Mouse (Mus musculus): ENCODE data around the gene Setd7. TPM values are rescaled to one million over a fixed set of nuclear protein-coding genes. Genes with fewer than 3 reads are reported as not detected.

Gene Setd7
- polyA plus RNA-seq, 1 experiment from 2014 or later = 5.0 TPM

DNA sequence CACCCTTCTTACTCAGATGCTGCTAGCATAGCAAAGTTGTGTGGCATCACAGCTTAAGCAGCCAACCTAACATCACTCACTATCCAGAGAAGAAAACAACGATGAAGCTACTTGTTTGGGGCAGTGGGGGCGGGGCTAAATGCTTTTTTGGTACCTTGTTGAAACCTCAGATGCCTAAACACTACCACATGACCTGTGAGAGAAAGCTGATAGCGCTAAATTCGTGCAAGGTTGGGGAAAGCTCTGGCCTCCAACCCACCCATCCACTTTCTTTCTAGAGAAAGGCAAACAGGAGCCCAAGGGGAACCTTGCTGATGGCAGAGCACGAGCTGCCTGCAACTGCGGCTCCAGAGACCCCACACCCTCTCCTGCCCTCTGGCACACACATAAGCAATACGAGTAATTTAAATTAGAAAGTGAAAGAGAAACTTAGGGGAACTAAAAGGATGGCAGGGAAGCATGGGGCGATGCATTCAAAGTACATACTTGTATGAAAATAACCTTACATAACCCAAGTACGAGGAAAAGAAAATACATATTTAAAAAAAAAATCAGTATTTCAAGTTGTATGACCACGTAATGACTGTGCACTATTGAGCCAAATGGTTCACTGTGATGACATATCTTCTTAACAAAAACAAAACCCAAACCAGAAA, 7.7 kb downstream of the Setd7 start:
- no peak for DNase-seq (ENCODE audit: extremely low spot score, low spot score)
- no peak overlapping the region for H3K4me3 ChIP-seq
- no peaks in the 10 kb centered on the region for H3K9me3 ChIP-seq
- no peaks in the 10 kb centered on the region for H3K27me3 ChIP-seq (ENCODE audit: poor library complexity, severe bottlenecking)
- 64% methylated on average over 10 of the region's 10 CpGs for WGBS
- peaks cover 42% of the 10 kb centered on the region for H3K4me1 ChIP-seq
- peaks cover 39% of the 10 kb centered on the region for H3K36me3 ChIP-seq (replicated peaks)
- H3K27ac ChIP-seq = peak overlapping the region; percentile 42

- Histone ChIP-seq H3K27ac (no peak overlapping the region), H3K4me3 (no peak overlapping the region), H3K9me3 (no peaks in the 10 kb centered on the region), H3K36me3 (replicated peaks) (peaks cover 40% of the 10 kb centered on the region), H3K4me1 (peaks cover 41% of the 10 kb centered on the region), H3K27me3 (ENCODE audit: poor library complexity, severe bottlenecking) (no peaks in the 10 kb centered on the region)
- 74% methylated on average over 2 of the region's 2 CpGs for WGBS
- no peak for DNase-seq (ENCODE audit: extremely low spot score, low spot score)
These were observed 8.5 kb downstream of the Setd7 start for GRCm38 (mm10) chr3:51552197-51552596.

DNA sequence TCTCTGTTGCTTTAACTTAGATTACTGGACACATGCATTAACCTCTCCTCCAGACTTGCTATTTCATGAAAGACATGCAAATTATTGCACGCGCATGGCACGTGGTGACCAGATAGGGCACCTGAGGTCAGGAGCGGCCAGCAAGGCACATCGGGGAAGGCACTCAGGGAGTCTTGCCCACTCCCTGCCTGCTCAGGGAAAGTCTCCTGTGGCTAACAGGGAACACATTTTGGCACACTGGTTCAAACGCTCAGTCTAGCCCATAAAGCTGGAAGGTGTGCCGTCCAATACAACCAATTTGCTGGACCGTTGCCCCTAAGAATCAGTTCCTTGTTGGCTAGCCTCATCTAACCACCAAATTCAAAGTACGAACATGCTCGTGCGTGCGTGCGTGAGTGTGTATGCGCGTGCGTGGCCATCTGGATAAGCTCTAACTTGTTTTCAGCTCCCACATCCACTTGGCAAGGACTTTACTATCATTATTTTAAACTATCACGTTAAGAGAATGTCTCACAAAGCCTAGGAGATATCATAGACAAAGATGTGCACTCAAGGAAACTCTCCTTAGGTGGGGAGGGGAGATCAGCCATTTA, 11.6 kb downstream of the Setd7 start:
- 93% methylated on average over 17 of the region's 17 CpGs for WGBS
- Histone ChIP-seq H3K36me3 (replicated peaks) (peaks cover 56% of the 10 kb centered on the region), H3K4me1 (peaks cover 17% of the 10 kb centered on the region), H3K9me3 (no peaks in the 10 kb centered on the region), H3K27me3 (ENCODE audit: poor library complexity, severe bottlenecking) (no peaks in the 10 kb centered on the region), H3K27ac (no peak overlapping the region), H3K4me3 (no peak overlapping the region)
- DNase-seq (ENCODE audit: extremely low spot score, low spot score) = no peak

- no peaks in the 10 kb centered on the region for H3K9me3 ChIP-seq
- DNase-seq (ENCODE audit: extremely low spot score, low spot score) = no peak
- H3K27ac ChIP-seq = no peak overlapping the region
- H3K36me3 ChIP-seq (replicated peaks) = peaks cover 68% of the 10 kb centered on the region
- WGBS = 90% methylated on average over 6 of the region's 6 CpGs
- H3K4me3 ChIP-seq = no peak overlapping the region
- peaks cover 2% of the 10 kb centered on the region for H3K4me1 ChIP-seq
- H3K27me3 ChIP-seq (ENCODE audit: poor library complexity, severe bottlenecking) = no peaks in the 10 kb centered on the region
These were observed 13.1 kb downstream of the Setd7 start for GRCm38 (mm10) chr3:51547577-51547976.

GRCm38 (mm10) chr3:51544442-51545128, 16.1 kb downstream of the Setd7 start:
- Histone ChIP-seq H3K4me1 (no peaks in the 10 kb centered on the region; the same call in 1 of the 2 replicates), H3K9me3 (no peaks in the 10 kb centered on the region), H3K4me3 (no peak overlapping the region), H3K27me3 (ENCODE audit: poor library complexity, severe bottlenecking) (no peaks in the 10 kb centered on the region), H3K36me3 (replicated peaks) (peaks cover 83% of the 10 kb centered on the region), H3K27ac (no peak overlapping the region)
- 90% methylated on average over 19 of the region's 19 CpGs for WGBS
- no peak for DNase-seq (ENCODE audit: extremely low spot score, low spot score)

DNA sequence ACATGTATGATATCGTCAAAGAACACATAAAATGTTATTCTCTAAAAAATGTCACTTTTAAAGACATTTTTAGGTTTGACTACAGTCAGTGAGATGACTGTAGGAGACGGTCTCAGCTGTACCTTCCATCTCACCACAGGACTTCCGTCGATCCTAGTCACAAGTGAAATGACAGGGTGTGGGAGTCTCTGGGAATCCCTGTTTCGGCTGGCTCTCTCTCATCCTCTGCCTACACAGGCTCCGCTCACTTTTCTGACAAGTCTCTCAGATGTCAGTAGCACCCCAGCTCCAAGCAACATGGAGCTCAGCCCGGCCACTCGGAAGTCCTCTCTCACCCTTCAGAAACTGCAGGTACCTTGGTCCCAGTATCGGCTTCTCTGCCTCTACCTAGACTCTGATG, 20.0 kb downstream of the Setd7 start:
- H3K27ac ChIP-seq = no peak overlapping the region
- DNase-seq (ENCODE audit: extremely low spot score, low spot score) = no peak
- no peak overlapping the region for H3K4me3 ChIP-seq
- no peaks in the 10 kb centered on the region for H3K27me3 ChIP-seq (ENCODE audit: poor library complexity, severe bottlenecking)
- whole genome bisulfite sequencing = 97% methylated on average over 9 of the region's 9 CpGs
- no peaks in the 10 kb centered on the region; the same call in 1 of the 2 replicates for H3K4me1 ChIP-seq
- peaks cover 84% of the 10 kb centered on the region for H3K36me3 ChIP-seq (replicated peaks)
- no peaks in the 10 kb centered on the region for H3K9me3 ChIP-seq

- Histone ChIP-seq H3K36me3 (replicated peaks) (peaks cover 87% of the 10 kb centered on the region), H3K27ac (peak overlapping the region; percentile 61; the same call in 1 of the 2 replicates)
- 58% methylated on average over 15 of the region's 15 CpGs for WGBS
These were observed 20.9 kb downstream of the Setd7 start for GRCm38 (mm10) chr3:51539567-51540408.

DNA sequence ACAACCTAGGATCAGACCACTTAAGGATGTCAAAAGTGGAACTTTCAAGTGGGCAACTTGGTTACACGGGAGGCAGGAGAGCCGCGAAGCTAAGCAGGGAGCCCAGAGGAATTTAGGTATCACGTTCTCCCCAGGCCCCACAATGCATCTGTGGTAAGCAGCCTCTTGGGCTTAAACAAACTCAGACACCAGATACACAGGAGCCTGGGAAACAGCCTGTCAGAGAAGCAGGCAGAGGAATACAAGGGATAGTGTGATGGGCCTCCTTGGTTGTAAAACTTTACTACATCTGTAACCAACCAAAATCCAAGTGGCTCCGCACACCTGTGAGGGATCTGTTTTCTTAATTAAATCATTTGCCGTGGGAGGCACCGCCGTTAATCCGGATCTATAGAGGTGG, 26.7 kb downstream of the Setd7 start:
- H3K9me3 ChIP-seq = no peaks in the 10 kb centered on the region
- no peak overlapping the region for H3K4me3 ChIP-seq
- 91% methylated on average over 9 of the region's 9 CpGs for WGBS
- DNase-seq (ENCODE audit: extremely low spot score, low spot score) = no peak
- H3K27ac ChIP-seq = no peak overlapping the region
- H3K4me1 ChIP-seq = no peaks in the 10 kb centered on the region
- H3K27me3 ChIP-seq (ENCODE audit: poor library complexity, severe bottlenecking) = no peaks in the 10 kb centered on the region
- H3K36me3 ChIP-seq (replicated peaks) = peaks cover 96% of the 10 kb centered on the region

More at GRCm38 (mm10) chr3:51539567-51540408, 20.9 kb downstream of the Setd7 start:
- no peaks in the 10 kb centered on the region for H3K27me3 ChIP-seq (ENCODE audit: poor library complexity, severe bottlenecking)
- peak; percentile 69 for DNase-seq (ENCODE audit: extremely low spot score, low spot score)
- H3K9me3 ChIP-seq = no peaks in the 10 kb centered on the region
- H3K4me3 ChIP-seq = no peak overlapping the region
- no peaks in the 10 kb centered on the region; the same call in 1 of the 2 replicates for H3K4me1 ChIP-seq

GRCm38 (mm10) chr3:51533573-51533972, 27.1 kb downstream of the Setd7 start:
- no peak for DNase-seq (ENCODE audit: extremely low spot score, low spot score)
- H3K36me3 ChIP-seq (replicated peaks) = peaks cover 96% of the 10 kb centered on the region
- WGBS = 93% methylated on average over 5 of the region's 5 CpGs
- no peak overlapping the region for H3K27ac ChIP-seq
- no peaks in the 10 kb centered on the region for H3K9me3 ChIP-seq
- no peaks in the 10 kb centered on the region for H3K4me1 ChIP-seq
- H3K4me3 ChIP-seq = no peak overlapping the region
- H3K27me3 ChIP-seq (ENCODE audit: poor library complexity, severe bottlenecking) = no peaks in the 10 kb centered on the region

DNA sequence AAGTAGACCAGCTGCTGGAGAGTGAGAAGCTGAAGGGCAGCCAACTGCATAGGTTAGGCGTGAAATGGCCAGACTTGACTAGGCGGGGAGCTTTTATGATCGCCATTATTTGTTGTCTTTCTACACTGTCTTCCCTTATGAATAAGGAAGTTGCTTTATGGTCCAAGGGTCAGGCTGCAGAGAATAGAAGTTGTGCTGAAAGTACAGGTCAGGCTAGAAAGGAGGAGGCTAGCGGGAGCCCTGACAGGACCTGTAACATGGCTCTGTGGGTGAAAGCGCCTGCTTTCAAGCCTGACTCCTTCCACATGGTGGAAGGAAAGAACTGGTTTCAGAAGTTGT, 28.4 kb downstream of the Setd7 start:
- Histone ChIP-seq H3K9me3 (no peaks in the 10 kb centered on the region), H3K4me3 (no peak overlapping the region), H3K4me1 (no peaks in the 10 kb centered on the region), H3K27ac (no peak overlapping the region), H3K27me3 (ENCODE audit: poor library complexity, severe bottlenecking) (no peaks in the 10 kb centered on the region), H3K36me3 (replicated peaks) (peaks cover 95% of the 10 kb centered on the region)
- no peak for DNase-seq (ENCODE audit: extremely low spot score, low spot score)
- 95% methylated on average over 5 of the region's 5 CpGs for WGBS

GRCm38 (mm10) chr3:51531473-51532281, 29.0 kb downstream of the Setd7 start:
- Histone ChIP-seq H3K27ac (no peak overlapping the region), H3K4me3 (no peak overlapping the region), H3K36me3 (replicated peaks) (peaks cover 97% of the 10 kb centered on the region), H3K27me3 (ENCODE audit: poor library complexity, severe bottlenecking) (no peaks in the 10 kb centered on the region), H3K4me1 (no peaks in the 10 kb centered on the region), H3K9me3 (no peaks in the 10 kb centered on the region)
- DNase-seq (ENCODE audit: extremely low spot score, low spot score) = no peak
- 94% methylated on average over 13 of the region's 13 CpGs for WGBS

GRCm38 (mm10) chr3:51526891-51527290, 33.8 kb downstream of the Setd7 start:
- no peak overlapping the region for H3K27ac ChIP-seq
- no peak overlapping the region for H3K4me3 ChIP-seq
- no peak for DNase-seq (ENCODE audit: extremely low spot score, low spot score)
- H3K36me3 ChIP-seq (replicated peaks) = peaks cover 98% of the 10 kb centered on the region
- no peaks in the 10 kb centered on the region for H3K27me3 ChIP-seq (ENCODE audit: poor library complexity, severe bottlenecking)
- no peaks in the 10 kb centered on the region for H3K4me1 ChIP-seq
- 92% methylated on average over 13 of the region's 13 CpGs for WGBS
- H3K9me3 ChIP-seq = peaks cover 3% of the 10 kb centered on the region; the same call in 1 of the 2 replicates

Data from forebrain, embryonic 10.5 days (tissue).